Mouse (Mus musculus): Measurements from ENCODE around the gene Rad9a. TPM values are rescaled to one million over a fixed set of nuclear protein-coding genes. Genes with fewer than 3 reads are reported as not detected.

Gene Rad9a
- polyA plus RNA-seq, 1 experiment from 2014 or later = 38.1 TPM

GRCm38 (mm10) chr19:4171393-4172290 is 29.8 kb downstream of the Rad9a start:
- peak overlapping the region; percentile 45 for H3K9ac ChIP-seq
- H3K4me1 ChIP-seq = peaks cover 37% of the 10 kb centered on the region
- no peak overlapping the region for H3K4me2 ChIP-seq (replicated peaks)
- no peaks in the 10 kb centered on the region for H3K36me3 ChIP-seq
- no peak overlapping the region for H3K27ac ChIP-seq
- no peaks in the 10 kb centered on the region for H3K27me3 ChIP-seq
- H3K9me3 ChIP-seq = no peaks in the 10 kb centered on the region
- H3K4me3 ChIP-seq = no peak overlapping the region
- 66% methylated on average over 13 of the region's 13 CpGs for WGBS
- ATAC-seq (ENCODE audit: low FRiP score, low read depth) = no peak

- H3K36me3 ChIP-seq = no peaks in the 10 kb centered on the region
- no peak overlapping the region for H3K4me3 ChIP-seq
- no peaks in the 10 kb centered on the region for H3K27me3 ChIP-seq
- ATAC-seq (ENCODE audit: low FRiP score, low read depth) = no peak
- no peaks in the 10 kb centered on the region for H3K9me3 ChIP-seq
- WGBS = 77% methylated on average over 10 of the region's 10 CpGs
- H3K4me1 ChIP-seq = peaks cover 35% of the 10 kb centered on the region
- H3K9ac ChIP-seq = peak overlapping the region; percentile 45
- no peak overlapping the region for H3K27ac ChIP-seq
- no peak overlapping the region for H3K4me2 ChIP-seq (replicated peaks)
Measured at GRCm38 (mm10) chr19:4170723-4171392, 30.6 kb downstream of the Rad9a start.

GRCm38 (mm10) chr19:4169810-4170209 is 31.7 kb downstream of the Rad9a start:
- Histone ChIP-seq H3K4me3 (peak overlapping the region; percentile 52), H3K27me3 (no peaks in the 10 kb centered on the region), H3K4me1 (peaks cover 26% of the 10 kb centered on the region), H3K4me2 (replicated peaks) (peak overlapping the region; percentile 89), H3K9me3 (no peaks in the 10 kb centered on the region), H3K27ac (peak overlapping the region; percentile 88), H3K9ac (peak overlapping the region; percentile 84), H3K36me3 (no peaks in the 10 kb centered on the region)
- ATAC-seq (ENCODE audit: low FRiP score, low read depth) = peak; percentile 49
- WGBS = 6% methylated on average over 27 of the region's 27 CpGs

GRCm38 (mm10) chr19:4169378-4169784 is 32.1 kb downstream of the Rad9a start:
- Histone ChIP-seq H3K36me3 (no peaks in the 10 kb centered on the region), H3K9me3 (no peaks in the 10 kb centered on the region), H3K27me3 (no peaks in the 10 kb centered on the region), H3K4me2 (replicated peaks) (peak overlapping the region; percentile 89), H3K27ac (peak overlapping the region; percentile 88), H3K4me3 (peak overlapping the region; percentile 52), H3K4me1 (peaks cover 26% of the 10 kb centered on the region), H3K9ac (peak overlapping the region; percentile 84)
- WGBS = under 1% methylated on average over 43 of the region's 43 CpGs
- ATAC-seq (ENCODE audit: low FRiP score, low read depth) = peak; percentile 96

GRCm38 (mm10) chr19:4166678-4167476 is 34.6 kb downstream of the Rad9a start:
- Histone ChIP-seq H3K27me3 (no peaks in the 10 kb centered on the region), H3K4me2 (replicated peaks) (no peak overlapping the region), H3K36me3 (0 out of 2 replicates have a peak, but pooled peaks cover under 1% of the 10 kb centered on the region), H3K4me1 (peaks cover 35% of the 10 kb centered on the region), H3K9me3 (no peaks in the 10 kb centered on the region), H3K4me3 (no peak overlapping the region), H3K27ac (no peak overlapping the region), H3K9ac (no peak overlapping the region)
- 78% methylated on average over 9 of the region's 9 CpGs for WGBS
- ATAC-seq (ENCODE audit: low FRiP score, low read depth) = no peak

GRCm38 (mm10) chr19:4164721-4165120 is 36.7 kb downstream of the Rad9a start:
- no peak for ATAC-seq (ENCODE audit: low FRiP score, low read depth)
- Histone ChIP-seq H3K9me3 (no peaks in the 10 kb centered on the region), H3K9ac (no peak overlapping the region), H3K27ac (no peak overlapping the region), H3K36me3 (peaks cover 18% of the 10 kb centered on the region), H3K4me2 (replicated peaks) (no peak overlapping the region), H3K27me3 (no peaks in the 10 kb centered on the region), H3K4me3 (no peak overlapping the region), H3K4me1 (peaks cover 15% of the 10 kb centered on the region)
- WGBS = 68% methylated on average over 2 of the region's 2 CpGs

- H3K9ac ChIP-seq = no peak overlapping the region
- no peaks in the 10 kb centered on the region for H3K27me3 ChIP-seq
- H3K36me3 ChIP-seq = peaks cover 25% of the 10 kb centered on the region
- 0 out of 2 replicates have a peak overlapping the region, but pooled peaks have one; percentile 71 for H3K4me3 ChIP-seq
- no peak overlapping the region for H3K27ac ChIP-seq
- H3K4me1 ChIP-seq = peaks cover 13% of the 10 kb centered on the region
- 78% methylated on average over 3 of the region's 3 CpGs for WGBS
- no peak for ATAC-seq (ENCODE audit: low FRiP score, low read depth)
- peak overlapping the region; percentile 95 for H3K4me2 ChIP-seq (replicated peaks)
- no peaks in the 10 kb centered on the region for H3K9me3 ChIP-seq
Measured at GRCm38 (mm10) chr19:4164100-4164499, 37.4 kb downstream of the Rad9a start.

- Histone ChIP-seq H3K27ac (peak overlapping the region; percentile 78), H3K4me1 (peaks cover 13% of the 10 kb centered on the region), H3K9me3 (no peaks in the 10 kb centered on the region), H3K4me2 (replicated peaks) (peak overlapping the region; percentile 95), H3K9ac (peak overlapping the region; percentile 85), H3K36me3 (peaks cover 30% of the 10 kb centered on the region), H3K27me3 (no peaks in the 10 kb centered on the region), H3K4me3 (peak overlapping the region; percentile 71)
- 42% methylated on average over 4 of the region's 4 CpGs for WGBS
- ATAC-seq (ENCODE audit: low FRiP score, low read depth) = peak; percentile 26; the same call in 1 of the 2 replicates
Measured at GRCm38 (mm10) chr19:4163543-4163887, 37.9 kb downstream of the Rad9a start.

GRCm38 (mm10) chr19:4162646-4163542 is 38.6 kb downstream of the Rad9a start, which contains the start of gene Rps6kb2:
Gene Rps6kb2 (minus strand): TSS chr19:4163354.
- H3K4me3 ChIP-seq = peak within 1 kb of the TSS; percentile 71
- 7% methylated on average over 42 of the region's 42 CpGs for WGBS
- no peaks in the 10 kb centered on the region for H3K9me3 ChIP-seq
- ATAC-seq (ENCODE audit: low FRiP score, low read depth) = peak; percentile 87
- H3K4me1 ChIP-seq = peaks cover 13% of the 10 kb centered on the region
- H3K27ac ChIP-seq = peak within 1 kb of the TSS; percentile 78
- H3K9ac ChIP-seq = peak within 1 kb of the TSS; percentile 85
- H3K36me3 ChIP-seq = peaks cover 37% of the 10 kb centered on the region
- H3K4me2 ChIP-seq (replicated peaks) = peak within 1 kb of the TSS; percentile 95
- no peaks in the 10 kb centered on the region for H3K27me3 ChIP-seq

- Histone ChIP-seq H3K4me1 (peaks cover 13% of the 10 kb centered on the region), H3K36me3 (peaks cover 65% of the 10 kb centered on the region), H3K9me3 (no peaks in the 10 kb centered on the region), H3K9ac (no peak overlapping the region), H3K27me3 (no peaks in the 10 kb centered on the region), H3K4me3 (no peak overlapping the region), H3K27ac (no peak overlapping the region), H3K4me2 (replicated peaks) (no peak overlapping the region)
- no peak for ATAC-seq (ENCODE audit: low FRiP score, low read depth)
- 92% methylated on average over 8 of the region's 8 CpGs for WGBS
Measured at GRCm38 (mm10) chr19:4159049-4159448, 42.4 kb downstream of the Rad9a start.

- H3K36me3 ChIP-seq = peaks cover 82% of the 10 kb centered on the region
- no peak for ATAC-seq (ENCODE audit: low FRiP score, low read depth)
- H3K4me2 ChIP-seq (replicated peaks) = no peak overlapping the region
- no peak overlapping the region for H3K4me3 ChIP-seq
- WGBS = 90% methylated on average over 12 of the region's 12 CpGs
- no peaks in the 10 kb centered on the region for H3K9me3 ChIP-seq
- H3K27ac ChIP-seq = no peak overlapping the region
- H3K27me3 ChIP-seq = no peaks in the 10 kb centered on the region
- H3K4me1 ChIP-seq = no peaks in the 10 kb centered on the region
- H3K9ac ChIP-seq = no peak overlapping the region
Measured at GRCm38 (mm10) chr19:4156771-4157170, 44.7 kb downstream of the Rad9a start.

All from limb, embryonic 13.5 days (tissue).